Mouse (Mus musculus) NIH3T3 (cell line): ENCODE data around the gene Mapk11.

Source experiments
- DNase-seq: peaks from one replicate; pipeline ENCODE4 v3.0.0-alpha.2; 2012; ENCODE audit warnings: low read depth

Gene Mapk11

DNA sequence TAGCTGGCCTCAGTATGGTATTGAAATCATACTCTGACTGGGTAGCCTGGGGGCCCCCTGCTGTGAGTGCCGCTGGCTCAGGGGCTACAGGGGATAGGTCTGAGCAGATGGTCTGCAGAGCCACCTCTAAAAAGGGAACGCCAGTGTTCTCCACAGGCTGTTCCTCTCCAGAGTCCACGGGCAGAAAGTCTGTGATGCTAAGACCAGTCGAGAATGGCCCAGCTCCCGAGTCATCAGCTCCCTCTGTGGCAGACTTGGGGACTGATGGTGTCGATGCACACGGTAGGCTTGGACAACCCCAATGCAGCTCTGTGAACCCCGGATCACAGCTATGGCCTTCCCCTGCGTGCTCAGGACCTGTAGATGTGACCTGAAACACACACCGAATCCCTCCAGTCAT is 45.5 kb downstream of the Mapk11 start:
- no peak for DNase-seq

DNA sequence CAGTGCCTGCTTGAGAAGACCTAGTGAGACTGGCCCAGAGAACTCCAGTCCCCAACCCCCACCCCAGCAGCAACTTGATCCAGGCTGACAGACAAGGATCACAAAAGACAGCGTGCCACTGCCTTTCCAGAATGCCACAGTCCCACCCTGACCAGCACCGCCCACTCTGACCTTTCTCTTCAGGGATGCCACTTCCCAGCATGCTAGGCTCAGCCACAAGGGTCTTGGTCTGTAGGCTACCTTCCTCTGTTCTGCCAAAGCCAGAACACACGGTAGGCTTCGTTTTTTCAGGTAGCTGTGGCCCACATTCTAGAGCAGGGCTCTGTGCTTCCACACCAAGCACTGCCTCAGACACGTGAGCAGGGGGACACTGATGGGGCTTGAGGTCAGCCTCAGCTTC is 46.8 kb downstream of the Mapk11 start:
- DNase-seq: no peak

DNA sequence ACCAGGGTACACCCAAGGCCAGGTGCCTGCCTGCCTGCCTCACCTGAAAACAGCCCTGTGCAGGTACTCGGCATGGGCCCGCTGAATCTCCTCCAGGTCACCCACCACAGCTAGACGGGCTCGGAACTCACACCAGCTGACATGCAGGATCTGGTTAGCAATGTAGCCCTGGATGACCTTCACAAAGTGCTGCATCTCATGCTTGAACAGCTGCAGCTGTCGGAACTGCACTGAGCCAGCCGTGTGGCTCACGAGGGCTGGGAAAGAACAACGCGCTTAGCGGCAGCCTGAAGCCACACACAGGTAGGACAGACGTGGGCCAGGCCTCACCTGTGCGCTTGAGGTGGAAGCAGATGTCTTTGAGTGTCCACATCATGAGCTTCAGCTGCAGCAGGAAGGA is 48.6 kb downstream of the Mapk11 start:
- DNase-seq: no peak

GRCm38 (mm10) chr15:89098616-89099015 is 50.8 kb downstream of the Mapk11 start:
- no peak for DNase-seq

- no peak for DNase-seq
Observed at GRCm38 (mm10) chr15:89097450-89097849, 52.0 kb downstream of the Mapk11 start.
